Mouse (Mus musculus): ENCODE results near the gene Tent4a. TPM values are rescaled to one million over a fixed set of nuclear protein-coding genes. Genes with fewer than 3 reads are reported as not detected.

The Tent4a gene
- polyA plus RNA-seq (2012; rRNA removed): 27.4 and 32.8 TPM in 2 replicates

DNA sequence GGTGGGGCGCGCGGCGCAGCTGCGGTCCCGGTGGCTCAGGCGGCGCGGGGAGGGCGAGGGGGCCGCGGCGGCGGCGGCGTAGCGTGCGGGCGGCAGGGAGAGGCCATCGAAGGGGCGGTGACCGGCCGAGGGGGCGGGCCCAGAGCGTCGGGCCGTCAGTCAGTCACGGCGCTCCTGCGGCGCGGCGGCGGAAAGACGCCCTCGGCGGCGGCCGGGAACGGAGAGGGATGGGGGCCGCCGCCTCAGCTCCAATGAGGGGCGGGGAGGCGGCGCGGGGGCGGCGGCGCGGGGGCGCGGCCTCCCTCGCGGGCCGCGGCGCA lies at the start of gene Tent4a:
Tent4a (minus strand) TSS at position 284 of the 320 bp plus-strand sequence.

DNA sequence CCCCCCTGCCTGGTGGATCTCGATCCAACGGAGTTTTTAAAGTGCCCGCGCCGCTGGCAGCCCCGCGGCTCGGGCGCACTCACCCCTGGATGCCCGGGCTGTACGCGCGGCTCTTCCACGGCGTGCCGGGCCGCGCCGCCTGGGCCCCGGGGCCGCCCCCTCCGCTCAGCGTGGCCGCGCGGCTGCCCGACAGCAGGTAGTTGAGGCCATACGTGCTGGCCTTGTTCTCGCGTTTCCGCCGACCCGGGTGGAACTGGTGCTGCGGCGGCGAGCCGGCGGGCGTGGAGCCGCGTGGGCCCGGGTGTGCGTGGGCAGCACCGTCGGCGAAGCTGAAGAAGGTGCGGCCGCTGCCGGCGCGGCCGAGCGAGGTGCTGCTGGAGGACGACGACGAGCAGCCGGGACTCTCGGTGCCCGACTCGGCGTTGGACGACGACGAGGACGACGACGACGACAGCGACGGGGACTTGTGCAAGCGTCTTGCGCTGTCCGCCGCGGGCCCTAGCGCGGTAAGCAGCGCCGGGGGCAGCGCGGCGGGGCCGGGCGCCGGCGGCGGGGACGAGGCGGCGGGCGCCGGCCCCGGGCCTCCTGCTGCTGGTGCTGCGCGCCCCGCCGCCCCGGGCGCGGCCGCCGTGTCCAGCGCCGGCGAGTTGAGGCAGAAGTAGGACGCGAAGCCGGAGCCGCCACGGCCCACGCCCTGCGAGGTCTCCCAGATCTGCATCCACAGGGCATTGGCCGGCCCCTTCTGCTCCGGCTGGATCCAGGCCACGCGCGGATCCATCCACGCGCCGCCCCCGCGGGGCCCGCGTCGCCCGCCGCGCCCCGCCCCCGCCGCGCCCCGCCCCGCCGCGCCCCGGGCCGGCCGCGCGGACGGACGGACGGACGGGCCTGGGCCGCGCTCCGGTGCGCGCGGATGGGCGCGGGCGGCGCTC lies 748 bp downstream of the Tent4a start, which contains the start of gene Nsun2:
Nsun2 (plus strand) TSS at position 342 of the 929 bp plus-strand sequence.

Other genes starting within 250 kb of the Tent4a start
- 62.2 and 94.5 TPM in 2 replicates for gene Nsun2, start 871 bp downstream of the Tent4a start, polyA plus RNA-seq (2012; rRNA removed)
- 37.7 and 56.4 TPM in 2 replicates for gene Srd5a1, start 76.8 kb upstream of the Tent4a start, polyA plus RNA-seq (2012; rRNA removed)
- gene Ube2ql1, start 205.3 kb upstream of the Tent4a start, polyA plus RNA-seq (2012; rRNA removed): 5.1 and 10.2 TPM in 2 replicates

All from ovary, adult 2 months (tissue).